Mouse (Mus musculus) kidney, postnatal 36 days (tissue): ENCODE data around the gene Gper1.

Experiments used
- DNase-seq, 2 experiments: peaks; one replicate each; pipeline ENCODE4 v3.0.0; 2021 to 2022; ENCODE audit warnings: mixed read lengths in 2 of 2

Gene Gper1

GRCm38 (mm10) chr5:139411665-139412314 lies 11.2 kb upstream of the Gper1 start:
- DNase-seq: no peak

DNA sequence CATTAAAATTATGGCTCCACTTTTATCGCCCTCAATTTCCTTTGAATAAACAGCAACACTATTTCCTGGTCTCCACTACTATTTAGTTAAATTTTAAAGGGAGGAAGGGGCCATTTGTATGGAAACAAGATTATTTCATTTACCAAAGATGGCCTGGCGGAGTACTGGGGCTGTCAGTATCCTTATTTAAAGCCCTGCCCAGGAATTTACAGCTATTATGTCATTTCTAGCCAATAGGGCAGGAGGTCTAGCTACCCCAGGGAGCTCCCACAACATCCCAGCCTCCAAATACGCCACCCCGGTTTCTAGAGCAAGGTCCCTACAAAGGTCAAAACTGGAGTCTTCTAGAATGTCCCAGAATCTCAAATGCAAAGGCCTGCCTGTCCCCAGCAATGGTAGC lies 9.4 kb upstream of the Gper1 start:
- DNase-seq: no peak

- no peak for DNase-seq
Measured at GRCm38 (mm10) chr5:139415001-139415400, 8.0 kb upstream of the Gper1 start.

GRCm38 (mm10) chr5:139416942-139417341 lies 6.0 kb upstream of the Gper1 start:
- no peak for DNase-seq

DNA sequence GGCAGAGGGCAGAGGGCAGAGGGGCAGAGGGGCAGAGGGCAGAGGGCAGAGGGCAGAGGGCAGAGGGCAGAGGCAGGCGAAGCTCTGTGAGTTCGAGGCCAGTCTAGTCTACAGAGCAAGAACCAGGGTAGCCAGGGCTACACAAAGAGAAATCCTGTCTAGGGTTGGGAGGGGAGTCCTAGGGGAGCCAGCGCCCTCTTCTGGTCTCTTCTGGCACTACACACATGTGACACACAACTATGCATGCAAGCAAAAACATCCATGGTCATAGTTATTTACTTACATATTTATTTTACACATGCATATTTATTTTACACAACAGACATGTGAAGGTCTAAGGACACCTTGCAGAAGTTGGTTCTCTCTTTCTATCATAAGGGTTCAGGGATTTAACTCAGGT lies 5.5 kb upstream of the Gper1 start:
- no peak for DNase-seq

GRCm38 (mm10) chr5:139418110-139418509 lies 4.8 kb upstream of the Gper1 start:
- DNase-seq: no peak

- no peak for DNase-seq
Measured at GRCm38 (mm10) chr5:139418633-139419032, 4.3 kb upstream of the Gper1 start.

DNA sequence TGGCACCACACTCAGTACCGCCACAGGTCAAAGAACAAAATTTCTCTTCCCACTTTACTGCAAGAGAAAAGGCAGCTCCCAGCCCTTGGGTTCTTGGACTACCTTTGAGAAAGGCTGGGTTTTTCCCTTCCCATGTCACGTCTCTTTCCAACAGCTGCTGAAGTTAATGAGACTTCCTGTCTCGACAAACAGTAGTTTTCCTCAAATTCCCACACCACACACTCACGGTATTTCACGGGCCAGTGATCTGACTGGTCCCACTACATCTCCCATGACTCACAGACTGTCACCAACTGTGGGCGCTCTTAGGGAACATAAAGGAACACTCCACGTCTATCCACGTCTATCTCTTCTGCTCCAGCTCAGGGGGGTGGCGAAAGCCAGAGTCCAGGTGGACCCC lies 2.2 kb downstream of the Gper1 start:
- no peak for DNase-seq

DNA sequence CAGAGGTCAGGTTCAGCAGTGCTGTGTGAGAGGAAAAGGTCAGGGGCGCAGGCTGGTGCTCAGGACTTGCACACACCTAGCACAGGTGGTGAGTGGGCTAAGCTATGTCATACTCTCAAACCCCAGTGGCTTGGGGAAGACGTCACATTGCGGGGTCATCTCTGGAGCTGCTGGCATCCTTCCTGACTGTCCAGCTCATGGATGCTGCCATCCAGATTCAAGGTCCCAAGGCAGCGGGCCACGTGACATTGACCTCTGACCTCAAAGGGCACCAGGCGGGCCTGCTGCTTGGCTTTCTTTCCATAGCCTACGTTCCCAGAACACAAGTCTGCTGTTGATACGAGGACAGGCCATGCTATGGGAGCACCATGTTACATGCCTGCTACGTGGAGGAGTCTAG lies 4.0 kb downstream of the Gper1 start:
- no peak for DNase-seq

DNA sequence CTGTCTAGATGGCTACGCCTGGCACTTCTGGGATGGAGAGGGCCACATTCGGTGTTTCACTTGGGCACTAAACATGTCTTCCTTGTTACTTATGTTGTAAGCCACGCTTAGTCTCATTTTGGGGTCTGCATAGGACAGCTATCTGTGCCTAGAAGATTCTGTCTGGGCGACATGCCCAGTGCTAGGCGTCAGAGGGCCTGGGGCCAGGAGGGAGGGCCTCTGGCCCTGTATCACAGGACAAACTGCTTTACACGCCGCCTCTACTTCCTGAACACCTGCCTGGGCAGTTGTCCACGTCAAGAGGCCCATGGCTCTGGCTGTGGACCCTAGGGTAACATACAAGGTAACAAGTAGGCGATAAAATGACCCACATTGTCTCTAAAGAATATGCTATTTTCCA lies 5.0 kb downstream of the Gper1 start:
- no peak for DNase-seq

DNA sequence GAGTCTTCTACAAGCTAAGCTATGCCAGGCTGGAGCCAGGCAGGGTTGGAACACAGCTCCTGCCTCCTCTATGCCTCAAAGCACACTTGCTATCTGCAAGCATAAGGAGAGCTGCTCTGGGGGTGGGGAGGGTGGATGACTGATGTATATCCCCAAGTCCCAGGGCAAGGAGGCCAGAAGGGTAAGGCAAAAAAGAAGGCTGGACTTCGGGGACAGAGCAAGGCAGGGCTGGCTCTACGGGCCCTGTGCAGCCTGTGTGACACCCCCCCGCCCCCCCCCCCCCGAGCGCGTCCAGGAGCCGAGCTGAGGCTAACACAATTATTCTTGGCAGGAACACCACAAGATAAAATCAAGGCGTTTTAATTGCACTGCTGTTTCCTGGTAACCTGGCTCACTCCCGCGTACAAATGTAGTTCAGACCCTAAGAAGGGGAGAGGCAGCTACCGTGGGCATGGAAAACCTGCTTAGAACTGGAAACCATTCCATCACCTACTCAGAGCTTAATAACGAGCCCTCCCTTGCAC lies 6.9 kb downstream of the Gper1 start:
- peak; percentile 28 to 60 for DNase-seq

DNA sequence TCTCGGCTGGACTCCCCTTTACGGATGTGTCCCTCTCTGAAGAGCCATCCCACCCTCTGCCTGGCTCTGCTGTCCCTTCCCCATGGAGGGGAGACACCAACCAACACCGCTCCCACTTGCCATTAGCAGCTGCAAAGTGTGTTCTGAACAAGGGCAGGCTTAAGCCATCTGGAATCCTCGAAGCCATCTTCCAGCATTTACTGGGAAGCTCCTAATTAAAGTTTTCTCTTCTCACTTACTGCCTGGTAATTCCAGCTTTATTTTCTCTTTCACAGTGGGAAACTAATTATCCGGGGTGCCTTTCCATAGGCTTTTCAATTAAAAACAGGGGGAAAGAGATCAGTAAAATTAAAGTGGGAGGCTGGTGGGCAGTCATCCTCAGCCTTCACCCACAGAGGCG lies 9.4 kb downstream of the Gper1 start:
- no peak for DNase-seq

DNA sequence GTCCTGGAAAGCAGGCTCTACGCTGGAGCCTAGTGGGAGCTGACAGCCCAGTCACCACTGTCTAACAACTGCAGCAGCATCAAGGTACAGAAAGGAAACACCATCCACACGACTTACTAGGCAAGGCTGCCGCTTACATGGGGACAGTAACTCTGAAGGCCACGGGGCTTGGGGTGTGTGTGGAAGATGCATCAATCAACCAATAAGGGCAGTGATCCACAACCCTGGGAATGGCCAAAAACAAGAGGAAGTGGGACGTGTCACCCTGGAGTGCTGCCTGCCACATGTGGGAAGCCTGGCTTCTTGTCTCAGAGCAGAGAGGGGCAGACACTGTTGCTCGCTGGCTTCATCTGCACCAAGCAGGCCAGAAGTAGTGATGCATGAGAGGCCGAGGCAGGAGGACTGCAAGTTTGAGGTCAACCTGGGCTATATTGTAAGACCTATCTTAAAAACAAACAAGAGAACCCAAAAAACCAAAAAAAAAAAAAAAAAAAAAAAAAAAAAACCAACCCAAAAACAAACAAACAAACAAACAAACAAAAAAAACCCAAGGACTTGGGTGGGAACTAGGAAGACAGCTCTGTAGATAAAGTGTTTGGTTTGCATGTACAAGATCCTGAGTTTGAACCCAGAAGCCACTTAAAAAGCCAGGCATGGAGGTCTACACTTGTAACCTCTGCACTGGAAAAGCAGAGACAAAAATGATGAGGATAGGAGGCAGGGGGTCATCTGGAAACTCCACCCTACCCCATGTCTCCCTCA lies 10.0 kb downstream of the Gper1 start:
- DNase-seq: no peak

DNA sequence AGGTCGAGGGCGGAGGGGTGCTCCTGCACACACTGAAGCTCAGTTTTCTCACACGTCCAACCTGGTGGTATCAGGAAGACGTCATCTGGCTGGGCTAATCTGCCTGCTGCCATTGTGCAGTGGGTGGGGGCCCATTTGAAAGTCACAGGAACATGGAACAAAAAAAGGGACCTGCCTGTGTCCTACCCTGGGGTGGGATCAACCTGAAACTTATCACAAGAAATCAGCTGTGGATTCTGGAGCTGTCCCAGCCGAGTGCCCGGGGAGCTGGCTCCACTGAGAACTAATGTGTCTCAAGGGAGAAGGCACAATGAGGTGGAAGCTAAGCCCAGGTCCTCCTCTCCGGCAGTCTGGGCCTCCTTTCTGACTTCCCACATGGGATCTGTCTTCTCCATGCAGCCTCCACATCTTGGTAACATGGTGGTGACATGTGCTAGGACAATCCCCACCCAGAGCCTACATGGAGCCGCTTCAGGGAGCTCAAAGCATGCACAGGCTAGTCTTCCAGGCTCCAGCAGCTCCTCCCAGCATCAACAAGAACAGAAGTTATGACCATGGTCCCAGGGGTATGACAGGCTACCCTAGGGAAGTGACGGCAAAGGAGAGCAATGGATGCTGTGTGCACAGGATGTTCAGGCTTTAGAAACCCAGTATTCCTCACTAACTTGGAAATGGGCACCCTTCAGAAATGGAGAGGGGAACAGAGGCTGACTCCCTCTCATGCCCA lies 11.1 kb downstream of the Gper1 start:
- no peak for DNase-seq

DNA sequence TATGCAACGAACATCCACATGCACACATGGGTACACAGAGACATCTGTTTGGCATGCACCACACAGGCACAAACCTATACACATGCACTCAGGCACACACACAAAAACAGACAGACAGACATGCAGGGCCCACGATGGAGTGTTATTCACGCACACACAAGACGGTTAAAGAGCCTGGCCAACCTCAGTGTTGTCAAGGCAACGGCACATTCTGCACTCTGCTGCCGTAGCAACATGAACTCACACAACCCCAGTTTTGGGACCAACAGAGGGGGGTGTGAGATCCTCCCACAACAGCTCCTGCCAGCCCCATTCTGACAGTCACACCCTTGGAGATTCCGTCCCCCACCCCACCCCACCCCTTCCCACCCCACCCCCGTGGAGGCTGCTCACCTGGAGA lies 12.0 kb downstream of the Gper1 start:
- no peak for DNase-seq

- no peak for DNase-seq
Measured at GRCm38 (mm10) chr5:139437769-139438168, 14.8 kb downstream of the Gper1 start.

DNA sequence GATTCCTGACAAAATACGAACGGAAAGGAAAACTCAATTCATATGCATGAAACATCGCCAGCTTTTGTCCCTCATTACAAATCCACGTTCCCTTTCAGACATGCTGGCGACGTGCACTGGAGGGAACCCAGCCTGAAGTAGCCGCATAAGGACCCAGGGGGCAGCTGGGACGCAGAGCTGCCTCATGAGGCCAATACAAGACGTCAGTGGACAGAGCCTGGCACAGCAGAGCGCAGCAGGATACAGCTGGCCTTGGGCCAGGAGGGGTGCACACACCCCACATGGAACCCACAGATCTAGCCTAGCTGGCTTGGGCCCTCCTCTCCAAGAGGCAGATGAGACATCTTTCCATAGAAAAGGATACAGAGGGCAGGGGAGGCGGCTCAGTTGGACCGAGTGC lies 15.5 kb downstream of the Gper1 start:
- no peak for DNase-seq

GRCm38 (mm10) chr5:139440451-139440850 lies 17.5 kb downstream of the Gper1 start:
- no peak for DNase-seq

- no peak for DNase-seq
Measured at GRCm38 (mm10) chr5:139440926-139441725, 18.2 kb downstream of the Gper1 start.

- DNase-seq: no peak
Measured at GRCm38 (mm10) chr5:139441726-139442018, 18.7 kb downstream of the Gper1 start.

- no peak for DNase-seq
Measured at GRCm38 (mm10) chr5:139442428-139442827, 19.5 kb downstream of the Gper1 start.

- DNase-seq: no peak
Measured at GRCm38 (mm10) chr5:139442962-139443361, 20.0 kb downstream of the Gper1 start.

DNA sequence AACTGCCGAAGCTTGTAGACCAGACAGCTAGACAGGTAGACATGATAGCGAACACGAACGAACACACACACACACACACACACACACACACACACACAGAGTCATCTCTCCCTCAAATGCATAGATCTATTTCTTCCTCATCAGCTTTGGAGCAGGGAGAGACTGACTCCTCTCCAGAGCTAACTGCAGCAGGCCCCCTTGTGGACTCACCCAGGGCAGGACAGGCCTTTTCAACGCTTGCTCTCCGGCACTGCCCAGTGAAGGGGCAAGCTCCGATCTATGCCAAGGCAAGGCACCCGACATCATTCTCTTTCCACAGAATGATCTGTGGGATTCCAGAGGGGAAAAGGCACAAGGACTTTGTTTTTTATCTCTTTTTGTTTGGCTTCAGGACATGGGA lies 22.3 kb downstream of the Gper1 start:
- peak in 1 of 2 experiments; percentile 36 for DNase-seq
